Mouse (Mus musculus) heart, adult 2 months (tissue): ENCODE measurements around the gene Pigyl.

Experiments
- CTCF ChIP-seq: fragments of 200-600 bp; IDR thresholded peaks from 2 replicates; pipeline ENCODE4 v1.8.1; 2022; ENCODE audit warnings: antibody characterized with exemption, mild to moderate bottlenecking, moderate library complexity
- POLR2A ChIP-seq: fragments of 200-500 bp; IDR thresholded peaks from 2 replicates; pipeline ENCODE4 v1.6.1; 2011; ENCODE audit warnings: mild to moderate bottlenecking, low read depth, low read length, control low read depth; ENCODE audit not compliant: insufficient read depth

DNA sequence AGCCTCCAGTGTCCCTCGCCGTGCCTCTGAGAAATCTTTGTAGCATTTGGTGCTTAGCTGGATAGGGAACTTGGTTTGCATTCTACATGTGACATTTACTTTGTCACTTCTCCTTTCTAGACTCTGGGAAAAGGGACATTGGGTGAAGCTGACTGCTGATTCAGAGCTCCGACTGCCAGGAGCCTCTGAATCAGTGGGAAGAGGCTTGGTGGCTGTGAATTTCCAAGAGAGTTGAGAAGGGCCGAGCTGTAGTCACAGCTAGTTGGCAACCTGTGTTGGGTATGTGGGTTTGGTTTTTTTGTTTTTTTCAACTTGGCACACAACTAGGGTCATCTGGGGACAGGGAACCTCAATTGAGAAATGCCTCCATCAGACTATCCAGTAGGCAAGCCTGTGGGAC is 37.1 kb upstream of the Pigyl start:
- TF ChIP-seq CTCF (no peak), POLR2A (no peak)
